Comparison of ENCODE assay signal across 9 mouse cellular contexts in the genomic region with DNA sequence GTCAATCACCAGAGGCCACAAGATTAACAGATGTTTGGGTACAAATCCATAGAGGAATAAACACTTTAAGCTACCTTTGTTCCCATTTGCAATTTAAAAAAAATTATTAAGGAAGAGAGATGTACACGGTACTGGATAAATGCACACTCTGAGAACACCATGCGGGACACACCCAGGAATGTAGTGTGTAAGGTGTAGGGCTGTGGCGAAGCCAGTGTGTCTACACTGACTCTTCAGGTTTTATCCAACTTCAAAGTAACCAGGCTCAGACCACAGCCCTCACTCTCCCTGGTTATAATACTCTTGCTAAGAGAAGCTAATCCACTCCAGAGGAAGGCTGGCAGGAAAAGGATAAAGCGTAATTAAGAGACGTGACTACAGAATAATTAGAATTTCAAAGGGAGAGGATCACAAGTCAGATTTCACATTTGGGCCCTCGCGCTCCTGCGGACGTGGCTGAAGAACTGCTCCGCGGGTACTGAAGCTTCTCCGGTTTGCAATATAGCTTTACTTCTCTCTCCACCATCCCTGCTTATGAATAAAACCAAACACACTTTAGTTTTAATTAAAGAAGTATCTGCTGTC.
A peak's percentile ranks its signal among the peaks of the same experiment; 100 is the strongest.
DNase-seq lines count a peak whose midpoint lies in the region; ATAC-seq and TF ChIP-seq lines count a peak whose summit lies in the region.
"Had no signal": no experiment of that assay in that cellular context is flagged by ENCODE, and none has a peak within 500 bp of the region (broad histone marks: within the 10 kb centered on the region; RNA-seq: fewer than 3 reads in every experiment).

No protein-coding gene starts in this region.

- H3K4me1 ChIP-seq in lung, postnatal 0 days (ENCODE audit: insufficient read depth, low read depth, low read length): peaks cover 19% of the 10 kb centered on the region
- H3K4me1 ChIP-seq in liver, embryonic 11.5 days (replicated peaks; ENCODE audit: control insufficient read depth, insufficient read depth, low read length): peaks cover 2% of the 10 kb centered on the region; the same call in 1 of the 2 replicates
- peaks cover 25% of the 10 kb centered on the region for H3K4me1 ChIP-seq in stomach, embryonic 16.5 days (ENCODE audit: control insufficient read depth, insufficient read depth, low read length)

- H3K27ac ChIP-seq in lung, postnatal 0 days (ENCODE audit: low read length): peak overlapping the region; percentile 52; the same call in 1 of the 2 replicates
- no peak overlapping the region for H3K27ac ChIP-seq in liver, embryonic 11.5 days (ENCODE audit: low read depth, low read length)
- H3K27ac ChIP-seq in stomach, embryonic 16.5 days (ENCODE audit: low read length): peak overlapping the region; percentile 29; the same call in 1 of the 2 replicates
- H3K27ac ChIP-seq in layer of hippocampus, adult 2 months: no peak overlapping the region

- no peak for TF ChIP-seq CTCF in lung, postnatal 0 days (IDR thresholded peaks at IDR 0.05)
- no peak for TF ChIP-seq CTCF in layer of hippocampus, adult 2 months (conservative IDR thresholded peaks at IDR 0.05)

- no peaks in the 10 kb centered on the region for H3K9me3 ChIP-seq in lung, postnatal 0 days (ENCODE audit: low read length)
- H3K9me3 ChIP-seq in liver, embryonic 11.5 days (ENCODE audit: control insufficient read depth, low read length): no peaks in the 10 kb centered on the region
- H3K9me3 ChIP-seq in stomach, embryonic 16.5 days (replicated peaks; ENCODE audit: control insufficient read depth, low read length): no peaks in the 10 kb centered on the region

- no peaks in the 10 kb centered on the region; the same call in 1 of the 2 replicates for H3K36me3 ChIP-seq in lung, postnatal 0 days (ENCODE audit: insufficient read depth, low read length)
- no peaks in the 10 kb centered on the region for H3K36me3 ChIP-seq in liver, embryonic 11.5 days (ENCODE audit: control insufficient read depth, insufficient read depth, low read length)
- H3K36me3 ChIP-seq in stomach, embryonic 16.5 days (ENCODE audit: control insufficient read depth, insufficient read depth, low read length): no peaks in the 10 kb centered on the region

- H3K9ac ChIP-seq in lung, postnatal 0 days (replicated peaks; ENCODE audit: low read depth): no peak overlapping the region
- H3K9ac ChIP-seq in liver, embryonic 11.5 days (ENCODE audit: low read depth, low read length): no peak overlapping the region
- H3K9ac ChIP-seq in stomach, embryonic 16.5 days (ENCODE audit: low read length): peak overlapping the region; percentile 46

- peak overlapping the region; percentile 38 for H3K4me2 ChIP-seq in lung, postnatal 0 days (replicated peaks; ENCODE audit: low read depth, low read length)
- peak overlapping the region; percentile 19 for H3K4me2 ChIP-seq in liver, embryonic 11.5 days
- H3K4me2 ChIP-seq in stomach, embryonic 16.5 days (ENCODE audit: low read depth, low read length): peak overlapping the region; percentile 47

- 63% methylated on average over 12 of the region's 12 CpGs for WGBS in lung, postnatal 0 days
- 66% methylated on average over 12 of the region's 12 CpGs for WGBS in liver, embryonic 11.5 days
- 61% methylated on average over 12 of the region's 12 CpGs for WGBS in stomach, embryonic 16.5 days

- no peak for ATAC-seq in lung, postnatal 0 days
- ATAC-seq in liver, embryonic 11.5 days (replicated peaks; ENCODE audit: low FRiP score): no peak
- ATAC-seq in stomach, embryonic 16.5 days (ENCODE audit: insufficient read depth, low FRiP score): peak; percentile 65; the same call in 1 of the 2 replicates

- no peak overlapping the region; the same call in 1 of the 2 replicates for H3K4me3 ChIP-seq in lung, postnatal 0 days (ENCODE audit: low read depth, low read length)
- H3K4me3 ChIP-seq in liver, embryonic 11.5 days (ENCODE audit: low read depth, low read length): no peak overlapping the region
- H3K4me3 ChIP-seq in stomach, embryonic 16.5 days (replicated peaks; ENCODE audit: low read length): peak overlapping the region; percentile 27
- no peak overlapping the region for H3K4me3 ChIP-seq in layer of hippocampus, adult 2 months
- H3K4me3 ChIP-seq: myocyte had no signal

- TF ChIP-seq EP300 in lung, postnatal 0 days (IDR thresholded peaks at IDR 0.05): no peak

- peak; percentile 53 for DNase-seq in heart, adult 11 months
- DNase-seq in heart, postnatal 10 days: no peak
- no peak for DNase-seq in lung, postnatal 0 days (ENCODE audit: low spot score)
- DNase-seq in lung, postnatal 14 days: no peak
- no peak for DNase-seq in liver, embryonic 11.5 days (ENCODE audit: low spot score)
- no peak for DNase-seq in left cerebral cortex, adult 18-20 months (ENCODE audit: low spot score in 2 of 2)
- no peak for DNase-seq in layer of hippocampus, adult 2 months (ENCODE audit: low spot score in 2 of 2)

- intact Hi-C loops in heart, postnatal 10 days (cut with DNase I): loop anchor here (2.0 to 5.0 kb wide), 3 partner anchors 161 to 651 kb away; a partner anchor contains a TSS

- H3K27me3 ChIP-seq in lung, postnatal 0 days (replicated peaks; ENCODE audit: insufficient read depth, low read length): no peaks in the 10 kb centered on the region
- no peaks in the 10 kb centered on the region for H3K27me3 ChIP-seq in liver, embryonic 11.5 days (replicated peaks; ENCODE audit: control insufficient read depth, insufficient read depth, low read length)
- no peaks in the 10 kb centered on the region for H3K27me3 ChIP-seq in stomach, embryonic 16.5 days (ENCODE audit: control insufficient read depth, insufficient read depth, low read length)

Comparison
In these comparisons a context has a peak if more than half of its experiments do, and no peak if none do; other contexts are left out.
1. H3K27ac ChIP-seq: peak in lung, postnatal 0 days (single experiment) and stomach, embryonic 16.5 days (single experiment); none in liver, embryonic 11.5 days (single experiment) and layer of hippocampus, adult 2 months (single experiment).
2. Peak in every context shown above with its lines, with median percentiles within 50 percentile points of each other: H3K4me2 ChIP-seq.